Mouse (Mus musculus): Measurements from ENCODE around the gene Uvrag.

- TF ChIP-seq POLR2A (IDR thresholded peaks at IDR 0.05; ENCODE audit: borderline replicate concordance, extremely low read depth, insufficient read depth, insufficient read length, poor library complexity, severe bottlenecking) (no peak), CTCF (IDR thresholded peaks at IDR 0.05; ENCODE audit: borderline replicate concordance, extremely low read depth, insufficient read depth, insufficient read length) (no peak)
These were observed 170.2 kb downstream of the Uvrag start for GRCm38 (mm10) chr7:98970721-98971120.

Measured in brain, embryonic 14.5 days (tissue).